Mouse (Mus musculus) heart, postnatal 36 days (tissue): ENCODE data around the gene Elovl3. TPM values are rescaled to one million over a fixed set of nuclear protein-coding genes. Genes with fewer than 3 reads are reported as not detected.
"Not testable (repeated sequence)": the region's sequence is repeated elsewhere in the genome, so short reads cannot be mapped to it uniquely, and the experiment has no call there.

ENCODE experiments used
- DNase-seq, 2 experiments: peaks; one replicate each; pipeline ENCODE4 v3.0.0; 2021 to 2022
- intact Hi-C: fragments of 180-260 bp; cut with DNase I; formaldehyde crosslinking; loops from one replicate; pipeline ENCODE4 v1.15.1; 2025
- total RNA-seq, 2 experiments: library from RNA; stranded (reverse); gene quantifications; 2 replicates each; pipeline ENCODE4 v1.2.3; 2021

Elovl3 gene
- under 1 TPM in 1 of 2 experiments, not detected in 1; 0.69 TPM for total RNA-seq

GRCm38 (mm10) chr19:46131694-46132525 lies at the start of gene Elovl3:
TSS of gene Elovl3 (plus strand) at chr19:46131897.
- peak; percentile 25 to 30 for DNase-seq
- intact Hi-C loops, result no loop called here

- intact Hi-C loops, result no loop called here
- no peak for DNase-seq
These were observed 46.5 kb upstream of the Elovl3 start for GRCm38 (mm10) chr19:46085185-46085584.

GRCm38 (mm10) chr19:46086337-46086736 lies 45.4 kb upstream of the Elovl3 start:
- peak; percentile 52 to 62 for DNase-seq
- intact Hi-C loops, result loop anchor here (2.0 kb wide), 1 partner anchor 168 kb away; no protein-coding TSS in a partner anchor

- intact Hi-C loops, result loop anchor here (2.0 kb wide), 2 partner anchors 47 to 167 kb away; no protein-coding TSS in a partner anchor
- peak; percentile 63 to 71 for DNase-seq
These were observed 43.8 kb upstream of the Elovl3 start for GRCm38 (mm10) chr19:46087871-46088270.

GRCm38 (mm10) chr19:46091641-46092040 lies 40.1 kb upstream of the Elovl3 start:
- no peak for DNase-seq
- intact Hi-C loops, result no loop called here

GRCm38 (mm10) chr19:46094144-46094543 lies 37.6 kb upstream of the Elovl3 start:
- no peak for DNase-seq
- intact Hi-C loops, result no loop called here

GRCm38 (mm10) chr19:46095291-46095690 lies 36.4 kb upstream of the Elovl3 start:
- intact Hi-C loops, result no loop called here

GRCm38 (mm10) chr19:46096396-46096795 lies 35.3 kb upstream of the Elovl3 start:
- no peak for DNase-seq
- intact Hi-C loops, result no loop called here

More at GRCm38 (mm10) chr19:46095291-46095690, 36.4 kb upstream of the Elovl3 start:
- no peak for DNase-seq

GRCm38 (mm10) chr19:46099561-46099960 lies 32.1 kb upstream of the Elovl3 start:
- intact Hi-C loops, result no loop called here
- DNase-seq, result no peak

GRCm38 (mm10) chr19:46103437-46104186 lies 28.1 kb upstream of the Elovl3 start:
- DNase-seq, result no peak
- intact Hi-C loops, result no loop called here

- no peak for DNase-seq
- intact Hi-C loops, result no loop called here
These were observed 27.5 kb upstream of the Elovl3 start for GRCm38 (mm10) chr19:46104187-46104557.

- intact Hi-C loops, result no loop called here
- DNase-seq, result no peak
These were observed 21.5 kb upstream of the Elovl3 start for GRCm38 (mm10) chr19:46110214-46110613.

GRCm38 (mm10) chr19:46110781-46111180 lies 20.9 kb upstream of the Elovl3 start:
- intact Hi-C loops, result no loop called here
- no peak for DNase-seq

- intact Hi-C loops, result no loop called here
- no peak for DNase-seq
These were observed 17.1 kb upstream of the Elovl3 start for GRCm38 (mm10) chr19:46114617-46115016.

GRCm38 (mm10) chr19:46119458-46119857 lies 12.2 kb upstream of the Elovl3 start:
- intact Hi-C loops, result no loop called here
- no peak for DNase-seq

- intact Hi-C loops, result no loop called here
- DNase-seq, result no peak
These were observed 10.8 kb upstream of the Elovl3 start for GRCm38 (mm10) chr19:46120872-46121271.

- DNase-seq, result no peak
- intact Hi-C loops, result no loop called here
These were observed 7.8 kb upstream of the Elovl3 start for GRCm38 (mm10) chr19:46123876-46124275.

GRCm38 (mm10) chr19:46124651-46125050 lies 7.0 kb upstream of the Elovl3 start:
- DNase-seq, result no peak
- intact Hi-C loops, result no loop called here

- intact Hi-C loops, result no loop called here
- DNase-seq, result no peak
These were observed 5.4 kb upstream of the Elovl3 start for GRCm38 (mm10) chr19:46126301-46126700.

- intact Hi-C loops, DNase-seq: not testable (repeated sequence)
These were observed 2.0 kb upstream of the Elovl3 start for GRCm38 (mm10) chr19:46129737-46130136.

GRCm38 (mm10) chr19:46131283-46131682 lies 414 bp upstream of the Elovl3 start:
- intact Hi-C loops, result no loop called here

GRCm38 (mm10) chr19:46132577-46132976 lies 880 bp downstream of the Elovl3 start:
- DNase-seq, result no peak
- intact Hi-C loops, result no loop called here

More at GRCm38 (mm10) chr19:46131283-46131682, 414 bp upstream of the Elovl3 start:
- DNase-seq, result no peak
